Mouse (Mus musculus) stomach, embryonic 16.5 days (tissue): ENCODE data around the gene Il3ra. TPM values are rescaled to one million over a fixed set of nuclear protein-coding genes. Genes with fewer than 3 reads are reported as not detected.

ENCODE experiments used
- ATAC-seq: fragments of 200-750 bp; cut with Nextera tagmentation; 2 replicates; pipeline ENCODE4 v1.8.0; 2017; ENCODE audit warnings: moderate number of reproducible peaks, moderate TSS enrichment; ENCODE audit not compliant: insufficient read depth, low FRiP score
- H3K27ac ChIP-seq: fragments of 300-500 bp; sonication (generic); 2 replicates; pipeline ENCODE4 v1.5.1; 2014; ENCODE audit warnings: low read length
- H3K27me3 ChIP-seq: fragments of 300-500 bp; sonication (generic); 2 replicates; pipeline ENCODE4 v1.6.1; 2014; ENCODE audit warnings: low read length, control low read depth, mixed read lengths; ENCODE audit not compliant: control insufficient read depth, insufficient read depth
- H3K36me3 ChIP-seq: fragments of 300-500 bp; sonication (generic); 2 replicates; pipeline ENCODE4 v1.6.1; 2014; ENCODE audit warnings: low read length; ENCODE audit not compliant: control insufficient read depth, insufficient read depth
- H3K4me1 ChIP-seq: fragments of 300-500 bp; sonication (generic); 2 replicates; pipeline ENCODE4 v1.6.1; 2014; ENCODE audit warnings: low read length, control low read depth, mixed read lengths; ENCODE audit not compliant: control insufficient read depth, insufficient read depth
- H3K4me2 ChIP-seq: fragments of 300-500 bp; sonication (generic); 2 replicates; pipeline ENCODE4 v1.6.1; 2014; ENCODE audit warnings: low read depth, low read length, mixed read lengths
- H3K4me3 ChIP-seq: fragments of 300-500 bp; sonication (generic); replicated peaks from 2 replicates; pipeline ENCODE4 v1.5.1; 2014; ENCODE audit warnings: mild to moderate bottlenecking, low read length
- H3K9ac ChIP-seq: fragments of 300-500 bp; sonication (generic); 2 replicates; pipeline ENCODE4 v1.6.1; 2014; ENCODE audit warnings: low read length
- H3K9me3 ChIP-seq: fragments of 300-500 bp; sonication (generic); replicated peaks from 2 replicates; pipeline ENCODE4 v1.6.1; 2016; ENCODE audit warnings: low read length, control low read depth; ENCODE audit not compliant: control insufficient read depth
- WGBS: fragments of 180-500 bp; shearing (Covaris S2); extraction: QIAGEN DNeasy Blood & Tissue Kit; methylation state at CpG from one replicate; pipeline ENCODE4 v1.1.7; 2014; 5-methylcytosine and 5-hydroxymethylcytosine counted together
- polyA plus RNA-seq: library from polyadenylated mRNA; unstranded; fragments of >200 nt; fragmentation: Nextera tagmentation; extraction: Ambion mirVana; gene quantifications from 2 replicates; pipeline ENCODE4 v1.2.1, GENCODE M21; 2015

The Il3ra gene
- polyA plus RNA-seq, 1 experiment from 2014 or later = 5.2 TPM

DNA sequence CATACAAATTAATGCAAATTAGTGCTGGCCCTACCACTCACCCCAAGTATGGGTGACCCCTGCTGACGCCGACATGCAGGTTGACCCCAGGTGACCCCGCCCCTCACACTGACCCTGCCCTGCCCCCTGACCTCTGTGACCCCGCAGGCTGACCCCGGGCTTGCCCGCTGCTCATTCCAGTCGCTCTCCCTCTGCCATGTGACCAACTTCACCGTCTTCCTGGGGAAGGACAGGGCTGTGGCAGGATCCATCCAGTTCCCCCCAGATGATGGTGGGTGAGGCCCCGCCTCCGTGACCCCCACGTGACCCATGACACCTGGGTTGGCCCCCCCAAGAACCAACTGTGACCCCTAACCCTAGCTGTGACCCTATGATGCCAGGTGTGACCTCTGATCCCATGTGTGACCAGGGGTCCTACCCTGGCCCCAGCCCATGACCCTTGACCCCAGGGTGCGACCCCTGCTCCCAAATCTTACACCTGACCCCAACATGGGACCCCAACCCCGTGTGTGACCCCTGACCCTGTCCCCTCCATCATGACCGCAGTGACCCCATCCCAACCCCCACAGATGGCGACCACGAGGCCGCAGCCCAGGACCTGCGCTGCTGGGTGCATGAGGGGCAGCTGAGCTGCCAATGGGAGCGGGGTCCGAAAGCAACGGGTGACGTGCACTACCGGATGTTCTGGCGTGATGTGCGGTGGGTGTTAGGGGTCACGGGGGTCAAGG, 2.8 kb downstream of the Il3ra start:
- 0 out of 2 replicates have a peak, but pooled peaks cover 7% of the 10 kb centered on the region for H3K36me3 ChIP-seq
- H3K9me3 ChIP-seq = peaks cover 57% of the 10 kb centered on the region
- ATAC-seq = no peak
- no peaks in the 10 kb centered on the region for H3K4me1 ChIP-seq
- H3K4me3 ChIP-seq = no peak overlapping the region
- no peak overlapping the region for H3K27ac ChIP-seq
- no peak overlapping the region for H3K4me2 ChIP-seq
- WGBS = 96% methylated on average over 26 of the region's 26 CpGs
- no peaks in the 10 kb centered on the region for H3K27me3 ChIP-seq
- no peak overlapping the region for H3K9ac ChIP-seq

DNA sequence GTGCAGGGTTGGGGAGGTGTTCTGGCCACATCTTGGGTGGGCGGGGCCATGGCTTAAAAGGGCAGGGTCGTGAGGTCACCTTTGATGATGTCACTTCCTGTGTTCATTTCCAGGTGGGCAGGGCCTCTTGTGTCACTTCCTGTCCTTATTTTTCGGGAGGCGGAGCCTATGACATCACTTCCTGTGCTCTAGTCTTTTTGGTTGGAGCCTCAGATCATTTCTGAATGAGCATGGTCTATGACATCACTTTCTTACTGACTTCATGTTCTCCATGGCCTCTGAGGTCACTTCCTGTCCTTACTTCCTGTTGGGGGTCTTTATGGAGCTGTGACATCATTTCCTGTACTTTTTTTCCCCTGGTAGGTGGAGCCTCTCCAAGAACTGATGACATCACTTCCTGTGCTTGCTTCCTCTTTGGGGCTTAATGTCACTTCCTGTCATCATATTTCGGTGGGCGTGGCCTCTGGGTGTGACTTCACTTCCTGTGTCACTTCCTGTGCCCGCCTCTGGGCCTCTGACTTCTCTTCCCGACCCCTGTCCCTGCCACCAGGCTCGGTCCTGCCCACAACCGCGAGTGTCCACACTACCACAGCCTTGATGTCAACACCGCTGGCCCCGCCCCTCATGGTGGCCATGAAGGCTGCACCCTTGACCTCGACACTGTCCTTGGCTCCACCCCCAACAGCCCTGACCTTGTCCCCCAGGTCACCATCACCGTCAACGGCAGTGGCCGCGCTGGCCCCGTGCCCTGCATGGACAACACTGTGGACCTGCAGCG, 3.6 kb downstream of the Il3ra start:
- WGBS = 96% methylated on average over 20 of the region's 20 CpGs
- ATAC-seq = no peak
- Histone ChIP-seq H3K9me3 (peaks cover 63% of the 10 kb centered on the region), H3K9ac (no peak overlapping the region), H3K27ac (no peak overlapping the region), H3K4me1 (no peaks in the 10 kb centered on the region), H3K27me3 (no peaks in the 10 kb centered on the region), H3K36me3 (0 out of 2 replicates have a peak, but pooled peaks cover 7% of the 10 kb centered on the region), H3K4me3 (no peak overlapping the region), H3K4me2 (no peak overlapping the region)

DNA sequence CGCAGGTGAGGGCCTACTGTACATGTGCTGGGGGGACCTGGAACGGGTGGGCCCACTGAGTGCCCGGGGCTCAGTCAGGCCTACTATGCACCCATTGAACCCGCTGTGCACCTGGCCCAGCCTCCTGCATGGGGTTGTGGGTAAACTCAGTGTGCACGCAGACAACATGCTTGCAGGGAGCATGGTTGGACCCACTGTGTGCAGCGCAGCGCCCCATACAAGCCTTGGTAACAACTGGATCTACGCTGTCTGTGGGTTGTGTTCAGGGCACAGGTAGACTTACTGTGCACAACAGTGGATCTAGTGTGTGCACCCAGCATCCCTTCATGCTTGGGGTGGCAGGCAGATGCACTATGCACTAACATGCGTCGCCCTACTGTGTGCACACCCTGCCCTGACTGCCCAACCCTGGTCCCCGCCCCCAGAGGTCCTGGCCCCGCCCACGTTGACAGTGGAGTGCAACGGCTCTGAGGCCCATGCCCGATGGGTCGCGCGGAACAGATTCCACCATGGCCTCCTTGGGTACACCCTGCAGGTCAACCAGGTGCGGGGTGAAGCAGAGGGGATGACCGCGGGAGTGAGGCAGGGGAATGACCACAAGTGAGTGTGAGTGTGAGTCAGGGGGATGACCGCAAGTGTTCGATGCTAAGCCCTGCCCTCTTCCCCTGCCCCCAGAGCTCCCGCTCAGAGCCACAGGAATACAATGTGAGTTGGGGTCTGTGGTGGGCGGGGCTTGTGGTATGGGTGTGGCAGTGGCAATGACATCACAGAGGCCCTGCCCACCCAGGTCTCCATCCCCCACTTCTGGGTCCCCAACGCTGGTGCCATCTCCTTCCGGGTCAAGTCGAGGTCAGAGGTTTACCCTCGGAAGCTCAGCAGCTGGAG, 4.4 kb downstream of the Il3ra start:
- H3K9ac ChIP-seq = no peak overlapping the region
- H3K27me3 ChIP-seq = no peaks in the 10 kb centered on the region
- WGBS = 96% methylated on average over 29 of the region's 29 CpGs
- H3K27ac ChIP-seq = no peak overlapping the region
- H3K4me3 ChIP-seq = no peak overlapping the region
- no peak overlapping the region for H3K4me2 ChIP-seq
- H3K9me3 ChIP-seq = peaks cover 63% of the 10 kb centered on the region
- H3K4me1 ChIP-seq = no peaks in the 10 kb centered on the region
- no peak for ATAC-seq
- 0 out of 2 replicates have a peak, but pooled peaks cover 7% of the 10 kb centered on the region for H3K36me3 ChIP-seq

DNA sequence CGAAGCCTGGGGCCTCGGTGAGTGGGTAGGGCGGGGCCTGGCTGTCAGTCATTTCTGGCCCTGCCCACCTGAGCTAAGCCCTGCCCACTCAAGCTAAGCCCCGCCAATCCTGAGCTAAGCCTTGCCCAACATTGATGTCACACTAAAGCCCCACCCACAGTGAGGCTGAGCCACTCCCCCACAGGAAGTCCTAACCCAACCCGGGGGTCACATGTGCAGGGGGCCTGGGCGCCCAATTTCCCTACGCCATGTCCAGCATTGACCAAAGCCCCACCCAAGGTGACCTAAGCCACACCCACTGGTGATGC, 5.0 kb downstream of the Il3ra start:
- Histone ChIP-seq H3K4me3 (no peak overlapping the region), H3K9ac (no peak overlapping the region), H3K36me3 (0 out of 2 replicates have a peak, but pooled peaks cover 7% of the 10 kb centered on the region), H3K4me2 (no peak overlapping the region), H3K27me3 (no peaks in the 10 kb centered on the region), H3K4me1 (no peaks in the 10 kb centered on the region), H3K27ac (no peak overlapping the region), H3K9me3 (peaks cover 63% of the 10 kb centered on the region)
- WGBS = 100% methylated on average over 7 of the region's 7 CpGs
- ATAC-seq = no peak

DNA sequence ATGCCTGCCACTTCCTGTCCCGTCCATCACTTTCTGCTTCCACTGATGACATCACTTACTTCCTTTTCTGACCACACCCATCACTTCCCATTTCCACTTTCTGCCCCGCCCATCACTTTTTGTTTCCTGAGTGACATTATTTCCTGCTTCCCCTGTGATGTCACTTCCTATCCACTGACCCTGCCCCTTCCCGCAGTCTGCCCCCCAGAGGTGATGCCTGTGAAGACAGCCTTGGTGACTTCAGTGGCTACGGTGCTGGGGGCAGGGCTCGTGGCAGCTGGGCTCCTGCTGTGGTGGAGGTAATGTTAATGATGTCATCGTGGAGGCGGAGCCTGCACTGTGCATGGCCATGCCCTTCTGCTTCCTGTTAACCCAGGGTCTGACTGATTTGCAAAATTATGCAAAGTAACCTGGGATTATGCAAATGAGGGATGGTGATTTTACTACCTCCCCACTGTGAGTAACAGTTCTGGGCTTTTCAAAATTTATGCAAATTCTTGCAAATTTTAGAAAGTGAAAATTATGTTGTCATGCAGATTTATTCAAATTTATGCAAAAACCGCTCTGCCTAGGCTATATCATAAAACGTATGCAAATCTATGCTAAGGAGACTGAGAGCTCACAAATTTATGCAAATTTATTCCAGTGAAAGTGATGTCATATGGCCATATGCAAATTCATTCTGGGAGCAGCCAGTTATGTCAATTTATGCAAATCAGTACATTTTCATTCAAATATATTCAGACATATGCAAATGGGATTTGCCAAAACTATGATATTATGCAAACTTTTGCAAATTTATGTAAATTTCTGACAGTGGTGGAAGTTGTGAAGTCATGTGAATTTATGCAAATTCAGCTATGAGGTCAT, 5.9 kb downstream of the Il3ra start:
- H3K27me3 ChIP-seq = no peaks in the 10 kb centered on the region
- H3K4me1 ChIP-seq = no peaks in the 10 kb centered on the region
- H3K9me3 ChIP-seq = peaks cover 61% of the 10 kb centered on the region
- WGBS = 95% methylated on average over 9 of the region's 9 CpGs
- H3K9ac ChIP-seq = no peak overlapping the region
- ATAC-seq = no peak
- no peak overlapping the region for H3K4me3 ChIP-seq
- no peak overlapping the region for H3K27ac ChIP-seq
- 0 out of 2 replicates have a peak, but pooled peaks cover 7% of the 10 kb centered on the region for H3K36me3 ChIP-seq
- H3K4me2 ChIP-seq = no peak overlapping the region

DNA sequence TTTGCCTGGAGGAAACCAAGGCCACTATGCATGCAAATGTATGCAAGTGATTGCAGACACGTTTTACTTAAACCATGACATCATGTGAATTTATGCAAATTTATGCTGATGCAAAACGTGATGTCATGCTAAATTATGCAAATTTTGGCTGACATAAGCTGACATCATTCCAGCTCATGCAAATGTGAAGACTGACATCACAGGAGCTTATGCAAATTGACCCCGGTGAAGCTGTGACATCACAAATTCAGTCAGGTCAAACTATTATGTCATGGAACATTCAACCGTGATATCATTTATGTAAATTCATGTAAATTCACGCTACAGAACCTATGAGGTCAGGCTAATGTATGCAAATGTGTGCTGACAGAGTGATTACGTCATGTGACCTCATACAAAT, 6.5 kb downstream of the Il3ra start:
- no peak for ATAC-seq
- Histone ChIP-seq H3K4me3 (no peak overlapping the region), H3K4me1 (no peaks in the 10 kb centered on the region), H3K36me3 (0 out of 2 replicates have a peak, but pooled peaks cover 7% of the 10 kb centered on the region), H3K4me2 (no peak overlapping the region), H3K9ac (no peak overlapping the region), H3K27ac (no peak overlapping the region), H3K9me3 (peaks cover 55% of the 10 kb centered on the region), H3K27me3 (no peaks in the 10 kb centered on the region)
- 85% methylated on average over 6 of the region's 6 CpGs for WGBS

DNA sequence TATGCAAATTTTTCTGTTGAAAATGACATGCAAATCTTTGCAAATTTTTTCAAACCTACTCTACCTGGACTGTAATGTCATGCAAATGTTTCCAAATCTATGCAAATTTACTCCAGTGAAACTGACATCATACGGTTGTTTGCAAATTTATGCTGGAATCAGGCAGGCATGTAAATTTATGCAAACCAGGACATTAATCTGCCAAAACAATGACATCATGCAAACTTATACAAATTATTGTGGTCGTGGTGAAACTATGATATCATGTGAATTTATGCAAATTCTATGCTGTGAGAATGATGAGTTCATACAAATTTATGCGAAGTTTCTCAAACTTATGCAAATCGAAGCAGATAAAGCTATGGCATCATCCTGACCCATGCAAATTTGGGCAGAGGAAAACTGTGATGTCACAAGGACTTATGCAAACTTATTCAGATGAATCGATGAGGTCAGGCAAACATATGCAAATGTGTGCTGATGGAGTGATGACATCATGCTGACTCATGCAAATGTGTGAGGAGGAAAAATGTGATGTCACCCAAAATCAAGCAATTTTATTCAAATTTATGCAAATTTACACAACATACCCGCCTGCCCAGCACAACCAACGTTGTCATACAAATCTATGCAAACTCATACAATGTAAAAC, 7.1 kb downstream of the Il3ra start:
- Histone ChIP-seq H3K36me3 (0 out of 2 replicates have a peak, but pooled peaks cover 7% of the 10 kb centered on the region), H3K4me1 (no peaks in the 10 kb centered on the region), H3K4me2 (no peak overlapping the region), H3K9me3 (peaks cover 49% of the 10 kb centered on the region), H3K4me3 (no peak overlapping the region), H3K27ac (no peak overlapping the region), H3K9ac (no peak overlapping the region), H3K27me3 (no peaks in the 10 kb centered on the region)
- ATAC-seq = no peak
- 94% methylated on average over 7 of the region's 7 CpGs for WGBS
